Mouse (Mus musculus) neural tube, embryonic 14.5 days (tissue): ENCODE measurements around the gene Cox15. TPM values are rescaled to one million over a fixed set of nuclear protein-coding genes. Genes with fewer than 3 reads are reported as not detected.
A peak's percentile ranks its signal among the peaks of the same experiment; 100 is the strongest.

ENCODE experiments used
- ATAC-seq: fragments of 200-750 bp; cut with Nextera tagmentation; 2 replicates; pipeline ENCODE4 v1.8.0; 2017; ENCODE audit warnings: low read depth, mild to moderate bottlenecking, moderate TSS enrichment, moderate library complexity
- H3K27ac ChIP-seq: fragments of 300-500 bp; sonication (generic); 2 replicates; pipeline ENCODE4 v1.5.1; 2014; ENCODE audit warnings: low read depth, mild to moderate bottlenecking, control low read depth, low read length, moderate library complexity, mixed read lengths
- H3K27me3 ChIP-seq: fragments of 300-500 bp; sonication (generic); 2 replicates; pipeline ENCODE4 v1.6.1; 2014; ENCODE audit warnings: low read length; ENCODE audit not compliant: control insufficient read depth, insufficient read depth
- H3K36me3 ChIP-seq: fragments of 300-500 bp; sonication (generic); 2 replicates; pipeline ENCODE4 v1.6.1; 2014; ENCODE audit warnings: low read length, mixed read lengths; ENCODE audit not compliant: control insufficient read depth, insufficient read depth
- H3K4me1 ChIP-seq: fragments of 300-500 bp; sonication (generic); 2 replicates; pipeline ENCODE4 v1.6.1; 2014; ENCODE audit warnings: low read length; ENCODE audit not compliant: control insufficient read depth, insufficient read depth
- H3K4me2 ChIP-seq: fragments of 300-500 bp; sonication (generic); 2 replicates; pipeline ENCODE4 v1.6.1; 2014; ENCODE audit warnings: mild to moderate bottlenecking, low read depth, low read length, control low read depth
- H3K4me3 ChIP-seq: fragments of 300-500 bp; sonication (generic); 2 replicates; pipeline ENCODE4 v1.5.1; 2014; ENCODE audit warnings: low read depth, low read length, control low read depth, mixed read lengths
- H3K9ac ChIP-seq: fragments of 300-500 bp; sonication (generic); replicated peaks from 2 replicates; pipeline ENCODE4 v1.6.1; 2014; ENCODE audit warnings: low read depth, mild to moderate bottlenecking, control low read depth, low read length, mixed read lengths
- H3K9me3 ChIP-seq: fragments of 300-500 bp; sonication (generic); 2 replicates; pipeline ENCODE4 v1.6.1; 2016; ENCODE audit warnings: low read length; ENCODE audit not compliant: control insufficient read depth
- WGBS: fragments of 180-500 bp; shearing (Covaris S2); extraction: QIAGEN DNeasy Blood & Tissue Kit; methylation state at CpG from one replicate; pipeline ENCODE4 v1.1.7; 2014; 5-methylcytosine and 5-hydroxymethylcytosine counted together
- polyA plus RNA-seq: library from polyadenylated mRNA; unstranded; fragments of >200 nt; fragmentation: Nextera tagmentation; extraction: Ambion mirVana; gene quantifications from 2 replicates; pipeline ENCODE4 v1.2.1, GENCODE M21; 2014

Gene Cox15
- 11.6 and 12.0 TPM in 2 replicates for polyA plus RNA-seq

DNA sequence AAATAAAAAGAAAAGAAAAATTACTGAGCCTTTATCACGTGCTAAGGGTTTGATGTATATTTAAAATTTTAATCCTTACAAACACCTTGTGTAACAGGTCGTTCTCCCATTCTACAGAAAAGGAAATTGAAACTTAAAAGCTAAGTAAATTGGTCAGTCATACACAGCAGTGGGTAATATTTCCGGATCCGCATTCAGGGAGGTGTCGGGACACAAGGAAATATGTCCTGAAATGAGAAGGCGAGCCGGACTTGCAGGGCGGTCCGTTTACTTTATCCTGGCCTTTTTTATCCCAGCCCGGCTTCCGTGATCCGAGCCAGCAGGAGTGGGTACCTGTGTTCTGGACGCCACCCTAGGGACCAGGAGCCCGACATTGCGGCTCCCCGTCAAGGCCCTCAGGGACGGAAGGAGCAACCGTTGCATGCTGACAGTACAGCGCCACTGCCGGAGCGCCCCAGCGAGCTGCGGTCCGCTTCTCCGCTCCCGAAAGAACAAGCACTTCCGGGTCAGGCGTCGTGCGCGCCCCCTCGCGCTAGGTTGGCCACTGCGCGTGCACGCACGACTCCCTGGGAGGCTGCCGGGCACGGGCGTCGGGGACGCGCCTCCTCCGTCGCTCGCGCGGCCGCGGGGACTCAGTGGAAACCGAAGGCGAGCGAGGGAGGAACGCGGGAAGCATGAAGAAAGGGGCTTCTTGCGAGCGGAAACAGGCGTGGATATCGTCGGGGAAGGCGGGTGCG is at the start of gene Cox15, which contains the start of gene Cutc:
TSS of gene Cox15 (minus strand) at position 512 of the 737 bp plus-strand sequence.
TSS of gene Cutc (plus strand) at position 508 of the 737 bp plus-strand sequence.
- Histone ChIP-seq H3K27me3 (no peaks in the 10 kb centered on the region), H3K27ac (peak within 1 kb of the TSS; percentile 92), H3K9ac (peak within 1 kb of the TSS; percentile 65), H3K9me3 (no peaks in the 10 kb centered on the region), H3K4me2 (peak within 1 kb of the TSS; percentile 75), H3K36me3 (peaks cover 14% of the 10 kb centered on the region; the same call in 1 of the 2 replicates), H3K4me1 (no peaks in the 10 kb centered on the region), H3K4me3 (peak within 1 kb of the TSS; percentile 64)
- peak; percentile 95 for ATAC-seq
- under 1% methylated on average over 62 of the region's 62 CpGs for WGBS

DNA sequence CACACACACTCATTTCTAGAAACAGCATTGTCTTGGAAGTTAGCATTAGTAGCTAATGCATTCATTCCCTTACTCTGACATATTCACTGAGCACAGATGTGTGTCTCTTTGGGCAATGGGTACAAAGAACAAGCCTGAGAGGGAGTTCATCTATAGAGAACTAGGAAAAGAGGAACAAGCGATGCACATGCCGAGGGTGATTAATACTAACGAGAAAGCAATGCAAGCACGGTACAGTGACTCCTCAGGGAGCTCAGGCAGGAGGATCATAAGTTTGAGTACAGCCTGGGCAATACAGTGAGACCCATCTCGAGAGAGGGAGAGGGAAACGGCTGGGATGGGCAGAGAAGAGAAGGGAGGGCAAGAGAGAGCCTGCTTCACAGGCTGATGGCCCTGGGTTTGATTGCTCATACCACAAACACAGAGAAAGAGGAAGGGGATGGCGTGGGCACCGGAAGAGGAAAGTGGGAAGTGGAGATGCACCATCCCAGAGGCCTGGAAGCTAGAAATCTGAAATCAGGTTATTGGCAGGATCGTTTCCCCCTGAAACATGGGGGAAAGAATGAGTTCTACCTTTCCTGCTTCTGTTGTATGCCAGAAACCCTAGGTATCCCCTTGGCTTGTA is 48.7 kb upstream of the Cox15 start:
- ATAC-seq, result no peak
- Histone ChIP-seq H3K27me3 (no peaks in the 10 kb centered on the region), H3K4me3 (no peak overlapping the region), H3K36me3 (no peaks in the 10 kb centered on the region), H3K9ac (no peak overlapping the region), H3K4me2 (no peak overlapping the region), H3K27ac (no peak overlapping the region), H3K9me3 (no peaks in the 10 kb centered on the region), H3K4me1 (no peaks in the 10 kb centered on the region)
- WGBS, result 75% methylated on average over 9 of the region's 9 CpGs

DNA sequence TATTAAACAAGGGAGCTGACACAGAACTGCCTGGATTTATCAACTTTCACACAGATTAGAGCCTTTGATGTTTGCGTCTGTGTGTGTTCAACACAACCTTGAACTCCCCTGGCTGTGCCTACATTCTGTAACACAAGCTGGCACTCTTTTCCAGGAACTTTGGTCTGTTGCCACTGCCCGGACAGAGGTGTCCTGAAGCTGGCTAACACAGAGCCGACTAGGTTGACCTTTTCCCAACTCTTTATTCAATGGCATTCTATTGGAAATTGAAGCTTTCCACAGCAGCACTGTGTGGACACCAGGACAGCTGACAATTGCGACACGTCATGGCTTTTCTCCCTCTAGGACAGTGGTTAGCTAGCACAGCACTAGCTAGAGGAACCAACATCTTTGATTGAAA is 44.4 kb upstream of the Cox15 start:
- ATAC-seq, result no peak
- Histone ChIP-seq H3K4me3 (no peak overlapping the region), H3K4me1 (no peaks in the 10 kb centered on the region), H3K9me3 (no peaks in the 10 kb centered on the region), H3K4me2 (no peak overlapping the region), H3K9ac (no peak overlapping the region), H3K36me3 (no peaks in the 10 kb centered on the region), H3K27ac (no peak overlapping the region), H3K27me3 (no peaks in the 10 kb centered on the region)
- WGBS, result 83% methylated on average over 5 of the region's 5 CpGs

DNA sequence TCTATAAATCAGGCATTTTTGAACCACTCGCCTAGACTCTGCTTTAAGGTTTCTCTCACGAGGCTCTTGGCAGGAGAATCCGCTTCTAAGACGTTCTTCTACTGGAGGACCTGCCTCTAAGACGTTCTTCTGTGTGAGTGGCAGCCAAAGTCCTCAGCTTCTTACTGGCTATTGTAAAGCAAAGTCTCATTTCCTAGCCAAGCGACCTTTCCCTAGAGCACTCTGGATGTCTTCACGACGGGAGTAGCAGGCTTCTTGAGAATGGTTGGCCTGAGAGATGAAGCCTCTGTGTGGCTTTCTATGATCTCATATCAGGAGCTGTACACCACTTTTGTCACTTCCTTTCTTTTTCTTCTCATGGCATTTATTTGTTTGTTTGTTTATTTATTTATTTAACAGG is 42.7 kb upstream of the Cox15 start:
- no peak overlapping the region for H3K4me3 ChIP-seq
- no peak for ATAC-seq
- WGBS, result 85% methylated on average over 8 of the region's 8 CpGs
- H3K27me3 ChIP-seq, result no peaks in the 10 kb centered on the region
- H3K4me1 ChIP-seq, result no peaks in the 10 kb centered on the region
- H3K9me3 ChIP-seq, result no peaks in the 10 kb centered on the region
- H3K27ac ChIP-seq, result no peak overlapping the region
- no peak overlapping the region for H3K4me2 ChIP-seq
- H3K9ac ChIP-seq, result no peak overlapping the region
- H3K36me3 ChIP-seq, result no peaks in the 10 kb centered on the region

DNA sequence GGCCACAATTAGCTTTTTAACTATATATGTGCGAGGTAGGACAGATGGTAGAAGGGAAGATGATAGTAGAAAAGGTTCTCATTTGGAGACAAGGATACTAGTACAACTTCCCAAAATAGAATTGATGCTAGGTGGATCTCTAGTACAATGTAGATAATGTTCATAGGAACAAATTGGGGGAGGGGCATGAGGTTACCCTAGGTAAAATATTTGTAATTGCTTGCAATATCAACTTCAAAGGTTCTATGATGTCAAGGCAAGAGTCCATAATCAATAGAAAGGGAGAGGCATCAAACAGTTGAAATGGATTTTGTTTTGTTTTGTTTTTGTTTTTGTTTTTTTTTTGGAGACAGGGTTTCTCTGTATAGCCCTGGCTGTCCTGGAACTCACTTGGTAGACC is 41.2 kb upstream of the Cox15 start:
- WGBS, result 91% methylated on average over 1 of the region's 1 CpGs
- Histone ChIP-seq H3K4me1 (no peaks in the 10 kb centered on the region), H3K27ac (no peak overlapping the region), H3K27me3 (no peaks in the 10 kb centered on the region), H3K9ac (no peak overlapping the region), H3K4me2 (no peak overlapping the region), H3K36me3 (no peaks in the 10 kb centered on the region), H3K9me3 (no peaks in the 10 kb centered on the region), H3K4me3 (no peak overlapping the region)
- no peak for ATAC-seq

DNA sequence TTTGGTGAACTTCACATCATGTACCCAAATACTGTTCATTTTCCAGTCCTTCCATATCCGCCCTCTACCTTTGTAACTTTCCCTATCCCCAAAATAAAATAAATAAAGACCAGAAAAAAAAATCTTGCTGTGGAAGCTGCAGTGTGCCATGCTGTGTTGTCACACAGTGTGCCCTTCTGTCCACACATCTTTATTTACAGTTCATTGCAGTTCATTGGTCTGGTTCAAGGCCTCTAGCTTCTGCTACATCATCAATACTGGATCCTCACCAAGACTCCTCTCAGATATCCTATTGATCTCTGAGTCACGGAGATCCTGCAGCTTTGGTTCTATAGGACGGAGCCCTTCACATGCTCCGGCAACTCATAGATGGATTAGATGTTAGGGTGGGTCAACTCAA is 39.7 kb upstream of the Cox15 start:
- no peak overlapping the region for H3K4me2 ChIP-seq
- no peak overlapping the region for H3K9ac ChIP-seq
- no peak overlapping the region for H3K4me3 ChIP-seq
- no peaks in the 10 kb centered on the region for H3K27me3 ChIP-seq
- H3K36me3 ChIP-seq, result no peaks in the 10 kb centered on the region
- no peak overlapping the region for H3K27ac ChIP-seq
- WGBS, result 93% methylated on average over 4 of the region's 4 CpGs
- no peaks in the 10 kb centered on the region for H3K4me1 ChIP-seq
- ATAC-seq, result no peak
- no peaks in the 10 kb centered on the region for H3K9me3 ChIP-seq

DNA sequence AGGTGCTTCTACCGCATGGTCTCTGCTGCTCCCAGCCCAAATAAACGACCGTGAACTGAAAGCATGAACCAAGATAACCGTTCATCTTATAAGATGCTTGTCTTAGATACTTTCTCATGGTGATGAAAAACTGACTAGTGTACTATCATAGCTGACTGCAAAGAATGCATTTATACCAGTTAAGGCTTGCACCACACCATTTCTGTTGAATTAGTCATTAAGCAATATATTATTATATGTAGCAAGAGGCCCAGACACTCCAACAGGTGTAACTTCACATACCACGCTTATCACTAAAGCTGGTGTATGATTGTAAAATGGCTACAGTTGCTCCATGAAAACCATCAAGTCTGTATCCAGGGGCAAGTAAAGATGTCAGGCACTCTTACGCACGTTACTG is 37.0 kb upstream of the Cox15 start:
- WGBS, result 89% methylated on average over 7 of the region's 7 CpGs
- Histone ChIP-seq H3K9ac (no peak overlapping the region), H3K4me3 (no peak overlapping the region), H3K9me3 (no peaks in the 10 kb centered on the region), H3K27me3 (no peaks in the 10 kb centered on the region), H3K4me1 (no peaks in the 10 kb centered on the region), H3K36me3 (no peaks in the 10 kb centered on the region), H3K4me2 (no peak overlapping the region), H3K27ac (no peak overlapping the region)
- no peak for ATAC-seq

DNA sequence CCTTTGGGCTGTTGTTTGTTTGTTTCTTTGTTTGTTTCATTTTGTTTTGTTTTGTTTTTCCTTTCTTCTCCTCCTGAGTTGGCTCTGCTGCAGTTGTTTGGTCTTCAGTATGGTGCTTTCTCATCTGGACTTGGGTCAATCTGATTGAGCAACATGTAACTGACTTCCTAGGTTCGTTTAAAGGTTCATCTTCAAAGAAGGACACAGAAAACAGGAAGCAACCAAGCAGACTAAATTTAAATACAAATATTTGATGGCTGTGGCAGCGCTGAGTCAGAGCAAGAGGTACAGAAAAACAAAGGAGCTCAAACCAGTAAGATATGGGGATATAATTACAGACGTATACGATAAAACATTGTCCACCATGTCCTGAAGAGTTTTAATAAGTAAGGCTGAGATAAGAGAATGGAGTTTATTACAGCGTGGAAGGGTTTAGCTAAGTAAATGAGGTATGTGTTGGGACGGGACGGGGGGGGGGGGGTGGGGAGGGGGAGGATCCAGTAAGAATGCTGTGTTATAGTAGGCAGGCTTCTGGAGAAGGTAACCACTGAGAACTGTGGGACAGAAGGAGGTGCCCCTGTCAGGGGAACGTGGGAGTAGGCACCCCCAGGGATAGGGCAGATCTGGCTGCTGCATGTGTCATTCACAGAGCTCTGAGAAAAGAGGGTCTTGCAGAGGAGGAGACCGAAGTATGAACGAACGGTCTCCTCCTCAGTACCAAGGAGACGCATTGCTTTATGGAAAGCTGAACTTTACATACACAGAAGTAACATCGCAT is 33.6 kb upstream of the Cox15 start:
- H3K9ac ChIP-seq, result no peak overlapping the region
- H3K4me2 ChIP-seq, result no peak overlapping the region
- H3K4me1 ChIP-seq, result no peaks in the 10 kb centered on the region
- H3K9me3 ChIP-seq, result no peaks in the 10 kb centered on the region
- no peaks in the 10 kb centered on the region for H3K36me3 ChIP-seq
- H3K4me3 ChIP-seq, result no peak overlapping the region
- no peak overlapping the region for H3K27ac ChIP-seq
- H3K27me3 ChIP-seq, result no peaks in the 10 kb centered on the region
- ATAC-seq, result no peak
- WGBS, result 91% methylated on average over 13 of the region's 13 CpGs

DNA sequence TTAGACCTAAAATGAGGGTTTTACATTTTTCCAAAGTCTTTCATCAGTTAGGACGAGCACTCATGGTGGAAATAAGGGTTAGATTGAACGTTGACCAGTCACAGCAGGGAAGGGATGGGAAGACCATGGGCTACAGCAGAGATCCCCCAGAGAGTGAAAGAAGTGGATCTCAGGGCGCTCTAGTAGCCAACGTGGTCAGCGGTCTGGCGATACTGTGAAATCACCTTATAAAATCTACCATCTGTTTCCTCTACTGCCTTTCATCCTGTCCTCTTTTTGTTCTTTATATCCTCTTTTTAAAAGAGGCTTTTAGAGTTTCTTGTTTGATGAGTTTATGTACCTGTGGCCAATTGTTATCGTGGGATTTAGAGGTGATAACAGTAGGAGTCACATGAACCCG is 32.0 kb upstream of the Cox15 start:
- WGBS, result 78% methylated on average over 8 of the region's 8 CpGs
- no peak for ATAC-seq
- Histone ChIP-seq H3K36me3 (no peaks in the 10 kb centered on the region), H3K4me2 (no peak overlapping the region), H3K27me3 (no peaks in the 10 kb centered on the region), H3K27ac (no peak overlapping the region), H3K9ac (no peak overlapping the region), H3K4me1 (no peaks in the 10 kb centered on the region), H3K4me3 (no peak overlapping the region), H3K9me3 (no peaks in the 10 kb centered on the region)
